Mouse (Mus musculus) effector memory CD4-positive, alpha-beta T cell, adult 7 months (primary cell): Measurements from ENCODE around the gene BC030867. TPM values are rescaled to one million over a fixed set of nuclear protein-coding genes. Genes with fewer than 3 reads are reported as not detected.

Experiments
- polyA plus RNA-seq: library from polyadenylated mRNA; unstranded; fragments of 100-300 nt; shearing (Covaris generic); gene quantifications from one replicate; pipeline ENCODE4 v1.2.1, GENCODE M21; 2017

Gene BC030867
- 0.33 TPM for polyA plus RNA-seq

DNA sequence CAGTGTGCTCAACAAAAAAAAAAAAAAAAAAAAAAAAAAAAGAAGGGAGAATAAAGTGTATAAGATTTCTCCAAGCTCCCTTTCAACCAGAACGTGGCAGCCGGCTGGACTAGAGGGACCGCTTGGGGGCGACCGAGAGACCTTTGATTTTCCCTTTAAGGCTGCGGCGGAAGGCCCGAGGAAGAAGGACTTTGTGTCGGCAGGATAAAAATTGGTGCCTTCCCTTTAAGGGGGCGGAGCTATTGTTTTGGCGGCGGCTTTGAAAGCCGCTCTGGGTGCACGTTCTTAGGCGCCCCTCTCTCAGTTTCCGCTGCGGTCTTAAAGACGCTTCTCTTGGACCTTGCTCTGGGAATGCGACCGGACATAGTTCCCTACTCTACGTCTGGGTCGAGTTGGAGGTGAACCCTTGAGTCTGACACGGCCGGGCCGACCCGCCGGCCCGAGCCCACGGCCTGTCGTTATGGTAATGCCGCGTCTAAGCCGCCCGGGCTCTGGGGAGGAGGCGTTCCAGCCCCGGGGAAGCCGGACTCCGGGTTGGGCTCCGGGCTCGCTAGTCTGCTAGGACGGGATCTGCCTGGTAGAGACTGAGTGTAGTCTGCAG, at the start of gene BC030867:
TSS of gene BC030867 (plus strand) at position 253 of the 601 bp plus-strand sequence.

DNA sequence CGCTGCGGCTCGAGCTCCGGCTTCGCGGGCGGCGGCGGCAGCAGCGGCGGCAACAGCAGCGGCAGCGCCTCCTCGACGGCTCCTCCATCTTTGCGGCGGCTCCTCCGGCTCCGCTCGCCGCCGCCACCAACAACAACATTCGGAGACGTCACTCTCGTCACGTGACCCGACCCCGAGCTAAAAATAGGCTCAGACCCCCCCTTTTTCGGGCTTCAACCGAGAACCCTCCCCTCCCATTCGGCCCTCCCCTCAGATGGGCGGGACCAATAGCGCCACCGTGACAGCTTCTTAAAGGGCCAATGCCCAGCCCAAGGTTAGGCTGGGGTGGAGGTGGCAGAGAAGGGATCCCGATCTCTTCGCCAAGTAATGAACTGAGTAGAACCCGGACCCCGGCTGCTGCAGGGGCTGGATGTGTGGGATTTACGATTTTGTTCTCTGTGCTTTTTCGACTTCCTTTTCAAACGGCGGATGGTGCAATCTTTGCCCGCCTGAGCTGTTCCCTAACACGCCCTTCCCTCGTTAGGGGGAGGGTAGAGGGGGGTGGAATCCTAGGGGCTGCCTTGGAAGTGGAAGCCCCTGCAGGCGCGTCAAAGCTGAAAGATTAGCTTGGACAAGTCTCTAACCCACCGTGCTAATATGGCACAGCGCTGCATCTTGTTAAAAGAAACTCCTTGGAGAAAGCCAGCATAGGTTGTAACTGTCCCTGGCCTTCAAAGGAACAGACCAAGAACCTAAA, 18.5 kb upstream of the BC030867 start, which contains the start of gene Hdac5:
TSS of gene Hdac5 (minus strand) at position 161 of the 736 bp plus-strand sequence.

DNA sequence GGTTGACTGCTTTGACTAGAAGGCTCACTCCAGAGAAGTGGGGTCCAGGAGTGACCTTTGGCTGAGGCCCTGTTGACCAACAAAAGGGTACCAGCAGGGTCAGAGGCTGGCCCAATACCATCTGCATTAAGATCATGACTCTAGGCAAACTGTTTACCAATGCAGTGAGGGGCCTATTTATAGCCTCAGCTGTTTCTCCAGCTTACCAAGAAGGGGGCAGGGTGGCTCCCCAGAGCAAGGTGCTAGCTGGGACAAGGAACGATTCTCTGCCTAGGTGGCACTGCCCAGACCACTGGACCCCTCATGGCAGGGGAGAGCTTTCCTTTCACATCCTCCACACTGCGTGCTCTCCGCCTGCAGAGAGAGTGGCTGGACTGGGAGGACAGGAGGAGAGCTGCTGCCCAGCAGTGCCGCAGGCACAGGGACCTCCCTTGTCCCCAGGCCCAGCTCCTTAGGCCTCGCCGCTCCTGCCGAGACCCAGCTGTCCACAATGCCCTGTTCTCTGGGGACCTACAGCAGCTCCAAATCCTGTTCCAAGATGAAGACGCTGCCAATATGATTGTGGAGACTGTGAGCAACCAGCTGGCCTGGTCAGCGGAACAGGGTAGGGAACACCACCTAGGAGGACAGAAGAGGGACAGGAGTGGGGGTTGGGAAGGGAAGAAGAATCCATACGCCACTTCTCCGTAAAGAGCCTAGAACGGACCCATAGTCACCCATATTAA, 20.0 kb downstream of the BC030867 start, which contains the start of gene Asb16:
TSS of gene Asb16 (plus strand) at position 224 of the 725 bp plus-strand sequence.

DNA sequence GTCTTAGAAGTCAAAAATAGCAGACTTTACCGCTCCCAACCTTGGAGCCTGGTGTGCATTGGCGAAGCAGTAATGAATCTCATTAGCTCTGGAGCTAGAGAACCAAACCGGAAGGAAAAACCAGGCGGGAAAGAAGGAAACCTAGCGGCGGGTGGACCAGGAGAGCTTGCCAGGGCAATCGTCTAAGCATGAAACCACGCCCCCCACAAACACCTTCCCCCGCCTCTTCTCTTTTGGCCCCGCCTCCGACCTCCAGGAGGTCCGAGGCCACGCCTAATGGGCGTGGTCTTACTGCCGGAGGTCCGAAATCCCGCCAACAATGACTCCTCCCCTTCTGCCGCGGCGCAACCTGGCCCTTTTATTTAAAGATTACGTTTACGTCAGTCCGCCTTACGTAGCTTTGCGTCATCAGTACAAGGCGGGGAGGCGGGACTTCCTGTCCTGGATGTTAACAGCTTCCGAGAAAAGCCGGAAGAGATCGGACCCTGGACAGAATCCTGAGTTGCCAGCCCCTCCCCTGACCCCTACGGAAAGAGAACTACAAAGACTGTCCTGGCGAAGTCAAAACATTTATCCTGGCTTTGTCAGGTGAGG, 35.9 kb downstream of the BC030867 start, which contains the start of gene Tmub2:
TSS of gene Tmub2 (plus strand) at position 431 of the 594 bp plus-strand sequence.

DNA sequence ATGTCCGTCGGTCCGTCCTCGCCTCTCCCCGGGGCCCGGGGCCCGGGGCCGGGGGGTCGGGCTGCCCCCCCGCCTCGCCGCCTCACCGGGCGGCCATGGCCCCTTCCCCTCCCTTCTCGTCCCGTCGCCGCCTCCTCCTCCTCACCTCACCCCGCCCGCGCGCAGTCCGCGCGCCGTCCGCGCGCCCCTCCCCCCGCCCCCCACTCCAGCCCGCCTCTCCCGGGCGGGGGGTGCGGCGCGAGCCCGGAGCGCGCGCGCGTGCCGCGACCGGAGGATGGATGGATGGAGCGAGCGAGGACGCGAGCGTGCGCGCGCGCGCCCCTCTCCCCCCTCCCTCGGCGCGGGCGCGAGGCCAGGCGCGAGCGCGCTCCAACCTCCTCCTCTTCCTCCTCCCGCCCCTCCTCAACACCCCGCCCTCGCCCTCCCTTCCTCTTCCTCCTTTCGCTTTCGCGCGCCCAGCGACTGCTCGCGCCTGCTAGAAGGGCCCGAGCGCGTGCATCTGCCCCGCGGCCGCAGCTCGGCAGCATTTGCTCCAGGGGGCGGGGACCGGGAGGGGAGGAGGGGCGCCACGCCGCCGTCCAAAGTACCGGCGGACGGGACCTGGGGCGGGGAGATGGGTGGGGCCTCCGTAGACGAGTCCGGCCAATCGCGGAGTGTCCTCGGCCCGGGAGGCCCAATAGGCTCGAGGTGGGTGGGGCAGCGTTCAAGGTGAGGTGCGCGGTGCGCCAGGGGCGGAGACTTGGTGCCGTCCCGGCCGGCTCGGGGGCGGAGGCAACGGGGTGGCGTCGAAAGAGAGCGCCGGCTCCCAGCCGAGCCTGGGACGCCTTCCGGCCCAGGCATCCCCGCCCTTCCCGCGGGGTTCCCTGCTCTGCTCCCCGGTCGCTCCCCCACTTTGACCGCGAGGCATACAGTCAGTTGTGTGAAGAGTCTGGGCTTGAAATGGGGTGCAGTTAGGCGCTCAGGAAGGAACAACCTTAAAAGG, 48.1 kb downstream of the BC030867 start, which contains the start of gene Atxn7l3:
TSS of gene Atxn7l3 (minus strand) at position 141 of the 982 bp plus-strand sequence.

Other genes with a start within 250 kb of the BC030867 start
- 0.50 TPM for gene Mpp3, start 220.4 kb upstream of the BC030867 start, polyA plus RNA-seq
- gene Cd300lg, start 207.4 kb upstream of the BC030867 start, polyA plus RNA-seq = 0.21 TPM
- 4.1 TPM for gene Mpp2, start 160.4 kb upstream of the BC030867 start, polyA plus RNA-seq
- not detected for gene Ppy, start 147.6 kb upstream of the BC030867 start, polyA plus RNA-seq
- not detected for gene Pyy, start 141.1 kb upstream of the BC030867 start, polyA plus RNA-seq
- gene Nags, start 103.4 kb upstream of the BC030867 start, polyA plus RNA-seq = 0.37 TPM
- gene Tmem101, start 92.5 kb upstream of the BC030867 start, polyA plus RNA-seq = 4.5 TPM
- gene Lsm12, start 63.6 kb upstream of the BC030867 start, polyA plus RNA-seq = 79.8 TPM
- gene G6pc3, start 59.3 kb upstream of the BC030867 start, polyA plus RNA-seq = 20.7 TPM
- gene Hdac5, start 18.7 kb upstream of the BC030867 start, polyA plus RNA-seq = 46.5 TPM
- gene Asb16, start 19.9 kb downstream of the BC030867 start, polyA plus RNA-seq = not detected
- 42.8 TPM for gene Tmub2, start 36.0 kb downstream of the BC030867 start, polyA plus RNA-seq
- gene Atxn7l3, start 47.7 kb downstream of the BC030867 start, polyA plus RNA-seq = 15.0 TPM
- gene Ubtf, start 70.9 kb downstream of the BC030867 start, polyA plus RNA-seq = 113 TPM
- gene Slc4a1, start 117.3 kb downstream of the BC030867 start, polyA plus RNA-seq = 0.09 TPM
- gene Rundc3a, start 144.5 kb downstream of the BC030867 start, polyA plus RNA-seq = 4.2 TPM
- 46.6 TPM for gene Slc25a39, start 159.1 kb downstream of the BC030867 start, polyA plus RNA-seq
- 28.8 TPM for gene Grn, start 181.4 kb downstream of the BC030867 start, polyA plus RNA-seq
- gene Fam171a2, start 198.8 kb downstream of the BC030867 start, polyA plus RNA-seq = not detected
- 2.1 TPM for gene Itga2b, start 221.2 kb downstream of the BC030867 start, polyA plus RNA-seq